Mouse (Mus musculus) lung, postnatal 0 days (tissue): ENCODE data around the gene Sycp3. TPM values are rescaled to one million over a fixed set of nuclear protein-coding genes. Genes with fewer than 3 reads are reported as not detected.
"Not testable (repeated sequence)": the region's sequence is repeated elsewhere in the genome, so short reads cannot be mapped to it uniquely, and the experiment has no call there.

Experiments used
- ATAC-seq: fragments of 200-750 bp; cut with Nextera tagmentation; 2 replicates; pipeline ENCODE4 v1.8.0; 2017; ENCODE audit warnings: moderate library complexity
- DNase-seq: peaks from one replicate; pipeline ENCODE4 v3.0.0-alpha.2; 2016; ENCODE audit warnings: low spot score
- H3K27ac ChIP-seq: fragments of 300-500 bp; sonication (generic); 2 replicates; pipeline ENCODE4 v1.5.1; 2014; ENCODE audit warnings: antibody characterized with exemption, mild to moderate bottlenecking, low read length, mixed read lengths
- H3K27me3 ChIP-seq: fragments of 300-500 bp; sonication (generic); replicated peaks from 2 replicates; pipeline ENCODE4 v1.6.1; 2014; ENCODE audit warnings: low read length, mixed read lengths; ENCODE audit not compliant: insufficient read depth
- H3K36me3 ChIP-seq: fragments of 300-500 bp; sonication (generic); 2 replicates; pipeline ENCODE4 v1.6.1; 2014; ENCODE audit warnings: low read length, mixed read lengths; ENCODE audit not compliant: insufficient read depth
- H3K4me1 ChIP-seq: fragments of 300-500 bp; sonication (generic); 2 replicates; pipeline ENCODE4 v1.6.1; 2014; ENCODE audit warnings: antibody characterized with exemption, low read depth, low read length, mixed read lengths; ENCODE audit not compliant: insufficient read depth
- H3K4me2 ChIP-seq: fragments of 300-500 bp; sonication (generic); replicated peaks from 2 replicates; pipeline ENCODE4 v1.6.1; 2014; ENCODE audit warnings: low read depth, mild to moderate bottlenecking, low read length, moderate library complexity, mixed read lengths
- H3K4me3 ChIP-seq: fragments of 300-500 bp; sonication (generic); 2 replicates; pipeline ENCODE4 v1.5.1; 2014; ENCODE audit warnings: low read depth, low read length
- H3K9ac ChIP-seq: fragments of 300-500 bp; sonication (generic); replicated peaks from 2 replicates; pipeline ENCODE4 v1.6.1; 2014; ENCODE audit warnings: low read depth, mild to moderate bottlenecking
- H3K9me3 ChIP-seq: fragments of 300-500 bp; sonication (generic); 2 replicates; pipeline ENCODE4 v1.6.1; 2016; ENCODE audit warnings: low read length, mixed read lengths
- CTCF ChIP-seq: IDR thresholded peaks from 2 replicates; pipeline ENCODE4 v1.5.1; 2016; ENCODE audit warnings: antibody characterized with exemption, mild to moderate bottlenecking
- EP300 ChIP-seq: IDR thresholded peaks from 2 replicates; pipeline ENCODE4 v1.6.1; 2016; ENCODE audit warnings: antibody characterized with exemption, mild to moderate bottlenecking, control low read depth
- WGBS: fragments of 180-500 bp; shearing (Covaris S2); extraction: QIAGEN DNeasy Blood & Tissue Kit; methylation state at CpG from one replicate; pipeline ENCODE4 v1.1.7; 2014; 5-methylcytosine and 5-hydroxymethylcytosine counted together
- polyA plus RNA-seq: library from polyadenylated mRNA; unstranded; fragments of >200 nt; fragmentation: Nextera tagmentation; extraction: Ambion mirVana; gene quantifications from 2 replicates; pipeline ENCODE4 v1.2.1, GENCODE M21; 2015

The Sycp3 gene
- polyA plus RNA-seq, 1 experiment from 2014 or later: not detected

- no peak overlapping the region for H3K9ac ChIP-seq
- H3K9me3 ChIP-seq: no peaks in the 10 kb centered on the region
- H3K36me3 ChIP-seq: no peaks in the 10 kb centered on the region
- TF ChIP-seq CTCF: no peak
- no peak for TF ChIP-seq EP300
- no peak overlapping the region; the same call in 1 of the 2 replicates for H3K4me3 ChIP-seq
- DNase-seq (peak; percentile 23), ATAC-seq (peak; percentile 71)
- 0 out of 2 replicates have a peak overlapping the region, but pooled peaks have one; percentile 1 for H3K27ac ChIP-seq
- H3K4me2 ChIP-seq: peak overlapping the region; percentile 35
- H3K27me3 ChIP-seq: no peaks in the 10 kb centered on the region
- WGBS: 39% methylated on average over 6 of the region's 6 CpGs
- no peaks in the 10 kb centered on the region for H3K4me1 ChIP-seq
These were observed 1.6 kb upstream of the Sycp3 start for GRCm38 (mm10) chr10:88457816-88458215.

GRCm38 (mm10) chr10:88460122-88460820, 902 bp downstream of the Sycp3 start:
- Histone ChIP-seq H3K4me3 (no peak overlapping the region), H3K4me1 (no peaks in the 10 kb centered on the region), H3K9ac (no peak overlapping the region), H3K27me3 (no peaks in the 10 kb centered on the region), H3K9me3 (no peaks in the 10 kb centered on the region), H3K36me3 (no peaks in the 10 kb centered on the region), H3K4me2 (no peak overlapping the region), H3K27ac (no peak overlapping the region)
- no peak for DNase-seq
- no peak for TF ChIP-seq CTCF
- TF ChIP-seq EP300: no peak
- WGBS: 74% methylated on average over 18 of the region's 18 CpGs
- ATAC-seq: no peak

- not testable (repeated sequence) for H3K36me3 ChIP-seq, H3K4me1 ChIP-seq, H3K27me3 ChIP-seq, H3K9me3 ChIP-seq, DNase-seq, H3K27ac ChIP-seq, H3K4me3 ChIP-seq, ATAC-seq, H3K9ac ChIP-seq, H3K4me2 ChIP-seq
- 90% methylated on average over 10 of the region's 10 CpGs for WGBS
These were observed 23.5 kb downstream of the Sycp3 start for GRCm38 (mm10) chr10:88482866-88483265.

GRCm38 (mm10) chr10:88488629-88489028, 29.3 kb downstream of the Sycp3 start:
- H3K9ac ChIP-seq: no peak overlapping the region
- DNase-seq (no peak), ATAC-seq (no peak)
- TF ChIP-seq CTCF: no peak
- H3K36me3 ChIP-seq: no peaks in the 10 kb centered on the region
- H3K9me3 ChIP-seq: no peaks in the 10 kb centered on the region
- no peaks in the 10 kb centered on the region for H3K4me1 ChIP-seq
- H3K4me2 ChIP-seq: no peak overlapping the region
- WGBS: 72% methylated on average over 5 of the region's 5 CpGs
- no peak overlapping the region for H3K27ac ChIP-seq
- no peak overlapping the region for H3K4me3 ChIP-seq
- H3K27me3 ChIP-seq: no peaks in the 10 kb centered on the region

GRCm38 (mm10) chr10:88491632-88492031, 32.3 kb downstream of the Sycp3 start:
- no peak overlapping the region for H3K4me2 ChIP-seq
- TF ChIP-seq EP300: no peak
- TF ChIP-seq CTCF: 0 out of 2 replicates have a peak, but pooled peaks have one; percentile 12
- H3K9me3 ChIP-seq: no peaks in the 10 kb centered on the region
- H3K27ac ChIP-seq: no peak overlapping the region
- 57% methylated on average over 7 of the region's 7 CpGs for WGBS
- no peaks in the 10 kb centered on the region for H3K27me3 ChIP-seq
- DNase-seq (peak; percentile 75), ATAC-seq (no peak)
- H3K9ac ChIP-seq: no peak overlapping the region
- H3K4me1 ChIP-seq: peaks cover 6% of the 10 kb centered on the region; the same call in 1 of the 2 replicates
- no peaks in the 10 kb centered on the region for H3K36me3 ChIP-seq
- H3K4me3 ChIP-seq: no peak overlapping the region

GRCm38 (mm10) chr10:88492658-88493057, 33.3 kb downstream of the Sycp3 start:
- WGBS: 62% methylated on average over 8 of the region's 8 CpGs
- TF ChIP-seq EP300: no peak
- TF ChIP-seq CTCF: no peak
- H3K27ac ChIP-seq: no peak overlapping the region
- no peaks in the 10 kb centered on the region for H3K9me3 ChIP-seq
- H3K4me1 ChIP-seq: peaks cover 6% of the 10 kb centered on the region; the same call in 1 of the 2 replicates
- H3K4me3 ChIP-seq: no peak overlapping the region
- H3K9ac ChIP-seq: no peak overlapping the region
- DNase-seq (no peak), ATAC-seq (no peak)
- H3K4me2 ChIP-seq: no peak overlapping the region
- H3K36me3 ChIP-seq: no peaks in the 10 kb centered on the region
- no peaks in the 10 kb centered on the region for H3K27me3 ChIP-seq
